Mouse (Mus musculus) regulatory T cell (primary cell): ENCODE data around the gene Muc4.

Source experiments
- in situ Hi-C: fragments of 300-600 bp; cut with MboI, MseI; formaldehyde crosslinking; loops from one replicate; pipeline ENCODE4 v1.15.1; 2025; ENCODE audit warnings: high pct_unique_total_duplicates

Gene Muc4

GRCm38 (mm10) chr16:32735586-32735985, at the start of gene Muc4:
Gene Muc4, plus strand, starts transcription at chr16:32735886.
- in situ Hi-C loops, result no loop called here

DNA sequence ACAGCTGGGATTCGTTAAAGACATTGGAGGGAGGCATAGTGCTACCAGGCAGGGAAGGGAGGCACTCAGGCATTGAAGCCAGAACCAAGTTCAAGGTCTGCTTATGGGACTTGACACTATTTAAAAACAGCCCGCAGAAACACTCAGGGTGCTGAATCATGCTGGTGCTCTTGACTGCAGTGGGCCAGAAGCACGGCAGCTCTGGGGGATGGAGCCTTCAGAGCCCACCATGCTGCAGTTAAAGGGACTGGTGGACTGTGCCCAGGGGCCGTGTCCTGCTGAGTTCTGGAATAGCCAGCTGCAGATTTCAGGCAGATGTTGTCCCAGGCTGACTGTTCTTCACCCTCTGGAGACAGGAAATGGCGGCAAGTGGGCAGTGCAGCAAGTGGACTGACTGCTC, 49.7 kb upstream of the Muc4 start:
- in situ Hi-C loops, result loop anchor here (5.0 to 10.0 kb wide), 3 partner anchors 34 to 179 kb away; no protein-coding TSS in a partner anchor

DNA sequence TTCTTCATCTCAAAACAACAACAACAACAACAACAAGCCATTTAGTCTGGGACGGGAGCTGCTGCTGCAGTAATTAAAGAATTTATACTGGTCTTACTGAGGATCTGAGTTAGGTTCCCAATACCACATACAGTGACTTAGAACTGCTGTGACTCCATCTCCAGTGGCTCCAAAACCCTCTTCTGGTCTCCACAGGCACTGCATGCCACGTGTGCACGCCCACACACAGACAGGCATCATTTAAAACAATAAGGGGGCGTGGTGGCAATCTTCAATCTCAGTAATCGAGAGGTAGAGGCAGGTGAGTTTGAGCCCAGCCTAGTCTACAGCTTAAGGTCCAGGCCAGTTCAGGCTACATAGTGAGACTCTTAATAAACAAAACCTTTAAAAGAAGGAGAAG, 48.5 kb upstream of the Muc4 start:
- in situ Hi-C loops, result loop anchor here (5.0 to 10.0 kb wide), 3 partner anchors 35 to 180 kb away; no protein-coding TSS in a partner anchor

- in situ Hi-C loops, result loop anchor here (5.0 to 10.0 kb wide), 3 partner anchors 36 to 181 kb away; no protein-coding TSS in a partner anchor
Measured at GRCm38 (mm10) chr16:32688770-32689169, 46.9 kb upstream of the Muc4 start.

DNA sequence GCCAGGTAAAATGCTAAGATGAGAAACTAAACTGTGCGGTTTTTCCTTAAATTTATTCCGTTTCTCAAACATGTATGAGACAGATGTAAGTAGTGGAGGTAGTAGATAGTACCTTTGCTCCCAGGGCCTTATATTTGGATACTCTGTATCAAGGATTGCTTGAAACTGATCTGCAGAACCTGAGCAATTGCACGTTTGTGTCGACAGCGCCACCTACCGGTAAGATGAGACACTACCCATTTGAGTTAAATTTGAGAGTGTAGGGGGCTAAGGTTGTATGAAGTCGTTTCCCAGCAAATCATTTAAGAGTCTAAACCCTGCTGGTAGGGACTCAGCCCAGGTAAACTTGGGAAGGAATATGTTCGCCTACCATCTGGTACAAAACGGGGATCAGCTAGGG, 46.2 kb upstream of the Muc4 start:
- in situ Hi-C loops, result loop anchor here (5.0 to 10.0 kb wide), 3 partner anchors 37 to 182 kb away; no protein-coding TSS in a partner anchor

- in situ Hi-C loops, result no loop called here
Measured at GRCm38 (mm10) chr16:32696841-32697464, 38.7 kb upstream of the Muc4 start.

DNA sequence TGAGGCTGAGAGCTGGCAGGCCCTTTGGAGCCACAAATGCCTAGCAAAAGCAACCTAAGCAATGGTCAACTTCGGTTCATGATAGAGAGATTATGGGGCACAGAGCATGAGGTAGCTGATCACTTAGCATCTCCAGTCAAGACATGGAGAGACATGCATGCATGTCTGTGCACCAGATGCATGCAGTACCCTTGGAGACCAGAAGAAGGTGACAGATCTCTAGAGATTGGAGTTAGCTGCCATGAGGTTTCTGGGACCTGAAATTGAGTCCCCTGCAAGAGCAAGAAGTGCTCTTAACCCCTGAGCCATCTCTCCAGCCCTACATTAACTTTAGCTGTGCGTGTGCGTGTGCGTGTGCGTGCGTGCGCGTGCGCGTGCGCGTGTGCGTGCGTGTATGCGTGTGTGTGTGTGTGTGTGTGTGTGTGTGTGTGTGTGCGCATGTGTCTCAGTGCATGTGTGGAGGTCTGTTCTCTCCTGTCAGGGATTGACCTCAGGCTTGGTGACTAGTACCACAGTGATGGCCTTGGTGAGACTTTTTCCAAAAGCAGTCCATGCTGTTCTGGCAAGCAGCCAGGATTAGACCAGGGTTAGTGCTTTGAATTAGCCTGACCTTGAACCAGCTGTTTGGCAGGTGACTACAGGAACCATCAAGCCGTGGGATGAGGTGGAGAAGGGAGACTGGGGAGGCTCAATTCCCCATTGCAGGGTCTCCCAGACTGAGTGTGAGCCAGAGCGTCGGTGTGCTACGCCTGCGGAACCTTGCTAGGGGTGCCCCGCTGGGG, 37.8 kb upstream of the Muc4 start:
- in situ Hi-C loops, result no loop called here

DNA sequence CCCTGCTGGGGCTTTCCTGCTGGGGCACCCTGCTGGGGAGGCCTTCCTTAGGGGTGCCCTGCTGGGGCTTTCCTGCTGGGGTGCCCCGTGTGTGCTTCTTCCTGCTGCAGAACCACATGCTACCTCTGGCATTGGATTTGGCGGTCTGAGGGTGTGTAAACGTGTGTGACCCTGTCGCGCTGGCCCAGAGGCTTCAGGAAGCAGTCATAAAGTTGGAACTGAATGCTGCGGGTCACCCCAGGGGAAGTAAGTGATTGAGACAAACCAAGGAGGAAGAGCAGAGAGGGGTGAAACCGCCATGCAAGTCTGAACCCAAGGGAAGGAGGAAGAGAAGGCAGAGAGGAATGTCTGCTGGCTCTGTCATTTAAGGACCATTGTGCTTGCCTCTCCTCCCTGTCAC, 37.1 kb upstream of the Muc4 start:
- in situ Hi-C loops, result no loop called here

DNA sequence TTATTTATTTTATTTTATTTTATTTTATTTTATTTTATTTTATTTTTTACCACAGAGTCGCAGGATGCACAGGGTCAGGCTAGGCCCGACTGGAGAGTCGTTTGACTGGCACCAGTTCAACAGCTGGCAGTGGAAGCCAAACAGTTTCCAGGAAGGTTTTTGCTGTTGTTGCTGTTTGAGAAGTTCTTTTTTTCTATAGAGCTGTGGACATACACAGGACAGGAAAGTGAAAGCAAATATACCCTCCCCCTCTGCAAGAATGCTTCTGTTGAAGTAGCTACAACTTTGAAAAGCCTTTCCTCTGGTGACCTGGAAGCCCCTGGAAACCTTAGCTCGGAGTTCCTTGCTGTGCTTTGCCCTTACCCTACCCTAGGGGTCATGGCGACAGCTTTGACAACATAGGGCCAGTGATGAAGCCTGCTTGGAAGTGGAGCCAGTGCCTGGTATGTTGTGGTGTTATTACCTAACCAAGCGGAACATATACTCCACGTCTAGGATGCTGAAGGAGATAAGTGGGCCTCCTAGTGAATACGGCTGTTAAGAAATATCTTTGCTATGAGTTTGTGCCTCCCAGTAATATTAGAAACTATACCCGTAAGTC, 32.3 kb upstream of the Muc4 start:
- in situ Hi-C loops, result no loop called here

- in situ Hi-C loops, result no loop called here
Measured at GRCm38 (mm10) chr16:32705606-32706005, 30.1 kb upstream of the Muc4 start.

DNA sequence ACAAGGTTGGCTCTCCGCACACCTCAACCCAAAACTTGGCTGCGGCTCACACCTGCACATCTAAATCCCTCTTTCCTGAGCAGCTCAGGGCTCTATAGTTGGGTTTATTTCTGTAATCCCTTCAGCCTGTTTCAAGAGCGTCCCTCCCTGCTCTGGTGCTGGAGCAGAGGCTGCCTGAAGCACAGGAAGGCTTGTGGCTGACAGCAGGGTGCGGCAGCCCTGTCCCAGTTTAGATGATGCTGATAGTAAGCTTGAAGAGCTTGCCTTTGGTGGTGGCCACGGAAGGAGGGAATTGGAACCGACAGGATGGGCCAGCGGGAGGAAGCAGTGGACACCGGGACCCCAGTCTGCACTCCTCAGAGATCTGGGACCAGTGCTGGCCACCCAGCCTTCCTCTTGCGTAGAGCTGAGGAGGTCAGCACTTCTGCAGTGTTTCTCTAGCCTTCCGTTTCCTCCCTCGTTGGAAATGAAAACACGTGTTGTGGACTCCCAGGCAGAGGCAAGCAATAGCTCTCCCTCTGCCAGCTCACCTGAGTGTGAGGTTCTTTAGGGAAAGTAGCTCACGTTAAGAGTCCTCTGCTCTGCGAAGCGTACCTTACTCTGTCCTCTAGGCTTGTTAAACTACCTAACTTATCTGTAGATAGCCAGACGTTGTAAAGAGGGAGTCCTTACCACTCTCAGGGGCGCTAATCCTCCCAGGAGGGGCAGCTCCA, 28.4 kb upstream of the Muc4 start:
- in situ Hi-C loops, result no loop called here

DNA sequence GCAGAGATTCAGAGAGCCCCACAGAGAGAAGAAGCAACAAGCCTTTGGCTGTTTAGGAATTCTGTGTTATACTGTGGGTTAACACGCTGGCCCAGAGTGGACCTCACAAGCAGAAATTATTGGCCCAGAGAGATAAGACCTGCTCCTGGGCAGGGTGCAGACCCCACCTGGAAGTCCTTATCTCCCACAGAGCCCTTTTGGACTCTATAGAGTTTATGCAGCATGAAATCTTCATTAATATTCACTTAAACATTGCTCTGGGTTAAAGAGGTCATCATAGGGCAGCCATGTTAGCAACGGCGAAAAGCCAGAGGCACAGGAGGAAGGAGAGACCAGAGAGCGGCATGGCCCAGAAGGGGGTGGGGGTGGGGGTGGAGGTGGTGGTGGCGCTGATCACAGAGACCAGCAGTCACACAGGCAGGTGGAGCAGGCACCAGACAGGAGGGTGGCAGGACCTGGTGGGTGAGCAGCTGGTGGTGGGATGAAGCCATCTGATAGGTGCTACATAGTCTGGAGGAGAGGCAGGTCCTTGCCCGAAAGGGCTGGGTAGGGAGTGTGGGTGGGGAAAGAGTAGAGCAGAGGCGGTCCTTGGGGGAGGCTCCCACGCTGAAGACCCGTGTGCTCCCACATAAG, 27.7 kb upstream of the Muc4 start:
- in situ Hi-C loops, result no loop called here

GRCm38 (mm10) chr16:32708457-32709033, 27.1 kb upstream of the Muc4 start:
- in situ Hi-C loops, result no loop called here

- in situ Hi-C loops, result no loop called here
Measured at GRCm38 (mm10) chr16:32709116-32709515, 26.6 kb upstream of the Muc4 start.

DNA sequence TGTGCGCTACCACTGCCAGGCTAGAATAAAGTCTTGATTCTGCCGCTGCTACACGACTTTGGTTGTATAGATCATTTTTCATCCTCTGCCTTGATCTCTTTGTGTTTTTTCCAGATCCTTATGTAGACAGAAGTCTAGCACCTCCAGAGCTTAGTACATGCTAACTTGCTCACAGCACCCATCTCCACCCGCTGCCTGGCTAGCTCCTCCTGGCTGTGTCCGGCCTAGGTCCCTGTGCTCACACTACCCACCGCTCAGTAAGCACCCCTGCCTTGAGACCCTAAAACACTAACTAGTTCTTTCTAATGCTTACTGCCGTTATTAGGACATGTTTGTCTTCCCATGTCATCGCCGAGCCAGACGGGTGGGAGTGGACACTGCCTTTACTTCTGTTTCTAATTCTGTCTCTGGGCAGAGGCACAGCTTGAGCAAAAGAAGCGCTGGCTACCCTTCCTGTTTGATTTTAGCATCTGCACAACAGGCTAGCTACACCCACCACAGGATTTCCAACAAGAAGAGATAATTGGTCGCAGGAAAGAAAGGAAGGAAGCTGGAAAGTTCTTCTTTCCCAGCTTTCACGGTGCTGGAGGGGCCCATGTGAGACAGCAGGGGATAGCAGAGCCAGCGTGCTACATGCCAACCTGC, 25.1 kb upstream of the Muc4 start:
- in situ Hi-C loops, result no loop called here

DNA sequence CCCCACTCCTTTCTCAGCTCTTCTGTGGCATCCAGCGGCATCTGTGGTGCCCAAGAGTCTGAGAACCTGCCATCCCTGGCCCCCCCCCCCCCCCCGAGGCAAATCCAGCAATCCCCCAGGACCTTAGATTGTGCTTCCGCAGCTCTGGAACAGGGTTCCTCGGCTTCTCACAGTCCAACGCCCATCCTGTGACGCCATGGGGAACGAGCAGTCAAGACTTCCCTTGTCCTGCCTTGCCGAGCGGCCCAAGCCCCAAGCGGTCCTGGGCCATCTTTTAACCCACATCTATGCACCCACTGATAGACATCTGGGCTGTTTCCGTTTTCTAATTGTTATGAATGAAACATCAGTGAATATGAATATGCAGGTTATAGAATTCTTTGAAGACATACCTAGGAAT, 23.5 kb upstream of the Muc4 start:
- in situ Hi-C loops, result no loop called here

DNA sequence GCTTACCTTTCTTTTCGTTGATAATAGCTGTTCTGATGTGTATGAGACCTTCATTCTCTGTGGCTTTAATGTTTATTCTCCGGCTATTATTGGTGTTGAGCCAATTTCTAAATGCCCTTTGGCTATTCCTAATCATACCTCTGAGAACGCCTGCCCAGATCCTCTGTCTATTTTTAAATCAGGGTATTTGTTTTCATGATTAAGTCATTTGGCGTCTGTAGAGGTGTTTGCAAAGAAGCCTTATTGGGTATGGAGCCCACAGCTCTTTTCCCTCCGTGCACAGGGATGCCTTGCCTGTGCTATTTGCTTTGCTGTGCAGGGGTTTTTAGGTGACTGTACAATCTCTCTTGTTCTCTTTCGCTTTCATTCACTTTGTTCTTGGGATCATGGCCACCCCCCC, 22.1 kb upstream of the Muc4 start:
- in situ Hi-C loops, result no loop called here

DNA sequence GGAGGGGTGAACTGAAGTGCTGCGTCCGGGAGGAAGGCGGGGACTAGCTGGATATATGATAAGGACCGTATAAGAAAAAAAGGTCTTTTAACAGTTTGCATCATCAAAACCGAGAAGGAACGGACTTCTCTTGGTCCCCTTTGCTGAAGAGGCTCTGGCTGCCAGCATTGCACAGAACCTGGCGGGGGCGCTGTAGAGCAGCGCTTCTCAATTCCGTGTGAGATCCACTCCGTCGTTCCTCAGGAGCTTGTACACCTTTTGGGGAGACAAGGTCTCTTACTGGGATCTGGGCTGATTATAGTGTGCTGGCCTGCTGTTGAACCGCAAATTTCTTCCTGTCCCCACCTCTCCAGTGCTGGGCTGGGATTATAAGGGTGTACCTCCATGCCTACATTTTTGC, 20.3 kb upstream of the Muc4 start:
- in situ Hi-C loops, result no loop called here

DNA sequence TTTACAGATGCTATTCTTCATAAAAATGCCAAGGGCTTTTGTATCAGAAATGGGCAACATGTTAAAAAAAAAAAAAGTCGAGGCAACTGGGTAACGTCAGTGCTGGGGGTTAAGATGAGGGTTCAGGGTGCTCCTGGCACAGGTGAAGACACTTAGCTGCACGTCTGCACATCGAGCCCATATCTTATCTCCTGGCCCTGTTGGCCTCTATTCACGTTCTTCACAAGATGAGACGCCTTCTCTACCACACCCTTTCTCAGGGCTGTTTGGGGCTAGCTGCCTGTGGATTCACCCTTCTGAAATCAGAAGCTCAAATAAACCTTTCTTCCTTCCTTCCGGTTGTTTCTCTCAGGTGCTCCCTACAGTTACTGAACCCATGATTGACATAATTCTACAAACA, 12.5 kb upstream of the Muc4 start:
- in situ Hi-C loops, result no loop called here

GRCm38 (mm10) chr16:32723767-32724166, 11.9 kb upstream of the Muc4 start:
- in situ Hi-C loops, result no loop called here

GRCm38 (mm10) chr16:32724259-32724658, 11.4 kb upstream of the Muc4 start:
- in situ Hi-C loops, result no loop called here
